Mouse (Mus musculus): Measurements from ENCODE around the gene Cnpy3. TPM values are rescaled to one million over a fixed set of nuclear protein-coding genes. Genes with fewer than 3 reads are reported as not detected.
"Not testable (repeated sequence)": the region's sequence is repeated elsewhere in the genome, so short reads cannot be mapped to it uniquely, and the experiment has no call there.

Cnpy3 gene
- polyA plus RNA-seq, 2 experiments: 17.7 to 18.0 TPM

GRCm38 (mm10) chr17:46767868-46768267 is 15.9 kb upstream of the Cnpy3 start:
- H3K4me1 ChIP-seq (replicated peaks; ENCODE audit: control insufficient read depth in 2 of 2, insufficient read depth in 2 of 2, low read length in 1 of 2): peaks cover 0 to 7% of the 10 kb centered on the region in 2 experiments; a peak in 2 of 4 replicates
- ATAC-seq (ENCODE audit: insufficient read depth) (no peak), DNase-seq (ENCODE audit: low read depth in 3 of 3, low spot score in 3 of 3) (no peak)
- no peak overlapping the region for H3K4me3 ChIP-seq (ENCODE audit: insufficient read depth in 1 of 2, low read depth in 2 of 2, low read length in 2 of 2)
- no peak overlapping the region for H3K27ac ChIP-seq
- no peaks in the 10 kb centered on the region for H3K9me3 ChIP-seq (ENCODE audit: control insufficient read depth, low read length)
- no peaks in the 10 kb centered on the region for H3K27me3 ChIP-seq (ENCODE audit: control insufficient read depth, insufficient read depth, low read length)
- WGBS (ENCODE audit: insufficient replicate concordance): 43% methylated on average over 8 of the region's 8 CpGs
- H3K4me2 ChIP-seq (ENCODE audit: low read depth): no peak overlapping the region
- H3K9ac ChIP-seq (replicated peaks): no peak overlapping the region
- TF ChIP-seq EP300 (IDR thresholded peaks at IDR 0.05; ENCODE audit: low read depth) (no peak), CTCF (IDR thresholded peaks at IDR 0.05; ENCODE audit: low read depth) (no peak)
- H3K36me3 ChIP-seq (replicated peaks; ENCODE audit: control insufficient read depth, insufficient read depth, low read depth): no peaks in the 10 kb centered on the region

GRCm38 (mm10) chr17:46764916-46765315 is 12.9 kb upstream of the Cnpy3 start:
- H3K4me3 ChIP-seq (ENCODE audit: insufficient read depth in 1 of 2, low read depth in 2 of 2, low read length in 2 of 2); H3K27me3 ChIP-seq (ENCODE audit: control insufficient read depth, insufficient read depth, low read length); H3K36me3 ChIP-seq (replicated peaks; ENCODE audit: control insufficient read depth, insufficient read depth, low read depth); H3K9ac ChIP-seq (replicated peaks); H3K4me1 ChIP-seq (replicated peaks; ENCODE audit: control insufficient read depth in 2 of 2, insufficient read depth in 2 of 2, low read length in 1 of 2); H3K4me2 ChIP-seq (ENCODE audit: low read depth); DNase-seq (ENCODE audit: low read depth in 3 of 3, low spot score in 3 of 3); H3K9me3 ChIP-seq (ENCODE audit: control insufficient read depth, low read length); ATAC-seq (ENCODE audit: insufficient read depth); H3K27ac ChIP-seq: not testable (repeated sequence)
- 68% methylated on average over 8 of the region's 9 CpGs for WGBS (ENCODE audit: insufficient replicate concordance)

GRCm38 (mm10) chr17:46763544-46763943 is 11.5 kb upstream of the Cnpy3 start, which contains the start of gene Ptcra:
Gene Ptcra, minus strand, starts transcription at chr17:46763712.
- WGBS (ENCODE audit: insufficient replicate concordance): 46% methylated on average over 2 of the region's 2 CpGs
- Histone ChIP-seq H3K27ac (no peak within 1 kb of the TSS), H3K36me3 (replicated peaks; ENCODE audit: control insufficient read depth, insufficient read depth, low read depth) (no peaks in the 10 kb centered on the region), H3K4me2 (ENCODE audit: low read depth) (no peak within 1 kb of the TSS), H3K4me1 (replicated peaks; ENCODE audit: control insufficient read depth in 2 of 2, insufficient read depth in 2 of 2, low read length in 1 of 2) (no peaks in the 10 kb centered on the region), H3K9ac (replicated peaks) (no peak within 1 kb of the TSS), H3K4me3 (ENCODE audit: insufficient read depth in 1 of 2, low read depth in 2 of 2, low read length in 2 of 2) (no peak within 1 kb of the TSS), H3K9me3 (ENCODE audit: control insufficient read depth, low read length) (no peaks in the 10 kb centered on the region), H3K27me3 (ENCODE audit: control insufficient read depth, insufficient read depth, low read length) (no peaks in the 10 kb centered on the region)
- ATAC-seq (ENCODE audit: insufficient read depth) (no peak), DNase-seq (ENCODE audit: low read depth in 3 of 3, low spot score in 3 of 3) (no peak)
- no peak for TF ChIP-seq CTCF (IDR thresholded peaks at IDR 0.05; ENCODE audit: low read depth)
- TF ChIP-seq EP300 (IDR thresholded peaks at IDR 0.05; ENCODE audit: low read depth): no peak

GRCm38 (mm10) chr17:46758753-46759152 is 6.7 kb upstream of the Cnpy3 start:
- WGBS (ENCODE audit: insufficient replicate concordance): 71% methylated on average over 12 of the region's 12 CpGs
- no peak for TF ChIP-seq EP300 (IDR thresholded peaks at IDR 0.05; ENCODE audit: low read depth)
- TF ChIP-seq CTCF (IDR thresholded peaks at IDR 0.05; ENCODE audit: low read depth): no peak
- H3K27me3 ChIP-seq (ENCODE audit: control insufficient read depth, insufficient read depth, low read length): no peaks in the 10 kb centered on the region
- ATAC-seq (ENCODE audit: insufficient read depth): no peak
- H3K9me3 ChIP-seq (ENCODE audit: control insufficient read depth, low read length): no peaks in the 10 kb centered on the region
- H3K9ac ChIP-seq (replicated peaks): no peak overlapping the region
- no peak overlapping the region for H3K27ac ChIP-seq
- H3K4me3 ChIP-seq (ENCODE audit: insufficient read depth in 1 of 2, low read depth in 2 of 2, low read length in 2 of 2): no peak overlapping the region
- no peak overlapping the region for H3K4me2 ChIP-seq (ENCODE audit: low read depth)
- no peaks in the 10 kb centered on the region for H3K36me3 ChIP-seq (replicated peaks; ENCODE audit: control insufficient read depth, insufficient read depth, low read depth)
- H3K4me1 ChIP-seq (replicated peaks; ENCODE audit: control insufficient read depth in 2 of 2, insufficient read depth in 2 of 2, low read length in 1 of 2): no peaks in the 10 kb centered on the region
- DNase-seq (ENCODE audit: low read depth in 3 of 3, low spot score in 3 of 3): no peak

- peaks cover 9 to 12% of the 10 kb centered on the region in 2 experiments for H3K4me1 ChIP-seq (replicated peaks; ENCODE audit: control insufficient read depth in 2 of 2, insufficient read depth in 2 of 2, low read length in 1 of 2)
- H3K27me3 ChIP-seq (ENCODE audit: control insufficient read depth, insufficient read depth, low read length): no peaks in the 10 kb centered on the region
- peak; percentile 12; the same call in 1 of the 2 replicates for ATAC-seq (ENCODE audit: insufficient read depth)
- TF ChIP-seq CTCF (IDR thresholded peaks at IDR 0.05; ENCODE audit: low read depth) (no peak), EP300 (IDR thresholded peaks at IDR 0.05; ENCODE audit: low read depth) (no peak)
- peak overlapping the region; percentile 76 for H3K9ac ChIP-seq (replicated peaks)
- peak; percentile 36 to 59 (median 42) for DNase-seq (ENCODE audit: low read depth in 3 of 3, low spot score in 3 of 3)
- peaks cover 2% of the 10 kb centered on the region for H3K36me3 ChIP-seq (replicated peaks; ENCODE audit: control insufficient read depth, insufficient read depth, low read depth)
- H3K4me3 ChIP-seq (ENCODE audit: insufficient read depth in 1 of 2, low read depth in 2 of 2, low read length in 2 of 2): peak overlapping the region; percentile 73 to 86
- 12% methylated on average over 16 of the region's 16 CpGs for WGBS (ENCODE audit: insufficient replicate concordance)
- H3K9me3 ChIP-seq (ENCODE audit: control insufficient read depth, low read length): no peaks in the 10 kb centered on the region
- H3K4me2 ChIP-seq (ENCODE audit: low read depth): peak overlapping the region; percentile 79
- H3K27ac ChIP-seq: peak overlapping the region; percentile 60
Observed at GRCm38 (mm10) chr17:46751056-46751793, 789 bp downstream of the Cnpy3 start.
